Mouse (Mus musculus) ES-E14 (cell line): ENCODE measurements around the gene Lamc1. TPM values are rescaled to one million over a fixed set of nuclear protein-coding genes. Genes with fewer than 3 reads are reported as not detected.

Experiments used
- DNase-seq: peaks from one replicate; pipeline ENCODE4 v3.0.0-alpha.2; 2013; ENCODE audit warnings: low read depth, low spot score
- H3K27ac ChIP-seq: 2 replicates; pipeline ENCODE4 v1.5.1; 2012; ENCODE audit warnings: low read depth, mild to moderate bottlenecking, low read length, moderate library complexity, mixed read lengths; ENCODE audit not compliant: poor library complexity, insufficient read depth, severe bottlenecking
- H3K36me3 ChIP-seq: 2 replicates; pipeline ENCODE4 v1.6.1; 2012; ENCODE audit warnings: mild to moderate bottlenecking, low read length, moderate library complexity, mixed read lengths; ENCODE audit not compliant: control insufficient read depth, poor library complexity, insufficient read depth, severe bottlenecking
- H3K4me1 ChIP-seq, 2 experiments: fragments of 150-350 bp in 1 of 2; sonication (generic) in 1 of 2; 2 replicates each; pipeline ENCODE4 v1.6.1; 2012; ENCODE audit warnings: low read length in 2 of 2, mild to moderate bottlenecking in 1 of 2, mixed read lengths in 1 of 2; ENCODE audit not compliant: control insufficient read depth in 2 of 2, insufficient read depth in 2 of 2, poor library complexity in 1 of 2
- H3K4me3 ChIP-seq, 2 experiments: fragments of 150-350 bp in 1 of 2; sonication (generic) in 1 of 2; 2 replicates each; pipeline ENCODE4 v1.5.1; 2012; ENCODE audit warnings: low read length in 2 of 2, low read depth in 1 of 2, mild to moderate bottlenecking in 1 of 2, mixed read lengths in 1 of 2; ENCODE audit not compliant: insufficient read depth in 1 of 2, poor library complexity in 1 of 2, severe bottlenecking in 1 of 2
- H3K9ac ChIP-seq: 2 replicates; pipeline ENCODE4 v1.6.1; 2012; ENCODE audit warnings: low read depth, mild to moderate bottlenecking, low read length, mixed read lengths; ENCODE audit not compliant: poor library complexity, insufficient read depth, severe bottlenecking
- H3K9me3 ChIP-seq: fragments of 150-350 bp; sonication (generic); 2 replicates; pipeline ENCODE4 v1.6.1; 2012; ENCODE audit warnings: low read depth, mild to moderate bottlenecking, low read length; ENCODE audit not compliant: control insufficient read depth, insufficient read depth
- CHD2 ChIP-seq: IDR thresholded peaks from 2 replicates; pipeline ENCODE4 v1.6.1; 2014; ENCODE audit warnings: mild to moderate bottlenecking, low read depth, low read length, inconsistent platforms
- HCFC1 ChIP-seq: IDR thresholded peaks from 2 replicates; pipeline ENCODE4 v1.6.1; 2012; ENCODE audit warnings: low read length, inconsistent platforms, borderline replicate concordance; ENCODE audit not compliant: insufficient read depth
- MAFK ChIP-seq: IDR thresholded peaks from 2 replicates; pipeline ENCODE4 v1.6.1; 2014; ENCODE audit warnings: mild to moderate bottlenecking, low read depth, low read length, inconsistent platforms; ENCODE audit not compliant: insufficient read depth
- ZC3H11A ChIP-seq: IDR thresholded peaks from 2 replicates; pipeline ENCODE4 v1.6.1; 2012; ENCODE audit warnings: low read depth, mild to moderate bottlenecking, inconsistent platforms, low read length, borderline replicate concordance
- ZNF384 ChIP-seq: IDR thresholded peaks from 2 replicates; pipeline ENCODE4 v1.6.1; 2012; ENCODE audit warnings: low read depth, low read length, inconsistent platforms
- in situ Hi-C, 2 experiments: fragments of 600-800 bp; cut with MboI; formaldehyde crosslinking; loops; one replicate each; pipeline ENCODE4 v1.15.1; 2025; ENCODE audit warnings: low sequenced_read_pairs in 2 of 2, inconsistent platforms in 1 of 2; ENCODE audit not compliant: unreplicated experiment in 2 of 2
- total RNA-seq: library from RNA; depleted of rRNA; stranded (reverse); fragments of 300-350 nt; gene quantifications from 2 replicates; pipeline ENCODE4 v1.2.3, GENCODE M21; 2012

Gene Lamc1
- total RNA-seq, 1 experiment = 313 TPM

GRCm38 (mm10) chr1:153265579-153265978, 67.0 kb downstream of the Lamc1 start:
- in situ Hi-C loops = no loop called here
- no peak for TF ChIP-seq MAFK
- TF ChIP-seq CHD2 = no peak
- TF ChIP-seq ZNF384 = no peak
- TF ChIP-seq ZC3H11A = no peak
- no peak for TF ChIP-seq HCFC1
- no peak overlapping the region for H3K27ac ChIP-seq
- no peaks in the 10 kb centered on the region for H3K9me3 ChIP-seq
- no peak overlapping the region for H3K4me3 ChIP-seq
- H3K4me1 ChIP-seq = peaks cover 6 to 8% of the 10 kb centered on the region in 2 experiments
- H3K9ac ChIP-seq = no peak overlapping the region
- H3K36me3 ChIP-seq = peaks cover 6% of the 10 kb centered on the region
- no peak for DNase-seq

GRCm38 (mm10) chr1:153265066-153265465, 67.5 kb downstream of the Lamc1 start:
- Histone ChIP-seq H3K4me1 (peaks cover 3 to 6% of the 10 kb centered on the region in 2 experiments), H3K4me3 (no peak overlapping the region), H3K27ac (no peak overlapping the region), H3K9ac (no peak overlapping the region), H3K36me3 (peaks cover 6% of the 10 kb centered on the region), H3K9me3 (no peaks in the 10 kb centered on the region)
- in situ Hi-C loops = no loop called here
- TF ChIP-seq ZC3H11A = no peak
- no peak for TF ChIP-seq MAFK
- TF ChIP-seq ZNF384 = no peak
- no peak for TF ChIP-seq HCFC1
- TF ChIP-seq CHD2 = no peak
- no peak for DNase-seq

GRCm38 (mm10) chr1:153259752-153260300, 72.8 kb downstream of the Lamc1 start:
- in situ Hi-C loops = no loop called here
- peaks cover 11% of the 10 kb centered on the region for H3K36me3 ChIP-seq
- no peak overlapping the region for H3K27ac ChIP-seq
- TF ChIP-seq HCFC1 (no peak), MAFK (no peak), ZNF384 (no peak), CHD2 (no peak), ZC3H11A (no peak)
- H3K9ac ChIP-seq = no peak overlapping the region
- no peak overlapping the region for H3K4me3 ChIP-seq
- H3K4me1 ChIP-seq = no peaks in the 10 kb centered on the region
- DNase-seq = no peak
- H3K9me3 ChIP-seq = no peaks in the 10 kb centered on the region

DNA sequence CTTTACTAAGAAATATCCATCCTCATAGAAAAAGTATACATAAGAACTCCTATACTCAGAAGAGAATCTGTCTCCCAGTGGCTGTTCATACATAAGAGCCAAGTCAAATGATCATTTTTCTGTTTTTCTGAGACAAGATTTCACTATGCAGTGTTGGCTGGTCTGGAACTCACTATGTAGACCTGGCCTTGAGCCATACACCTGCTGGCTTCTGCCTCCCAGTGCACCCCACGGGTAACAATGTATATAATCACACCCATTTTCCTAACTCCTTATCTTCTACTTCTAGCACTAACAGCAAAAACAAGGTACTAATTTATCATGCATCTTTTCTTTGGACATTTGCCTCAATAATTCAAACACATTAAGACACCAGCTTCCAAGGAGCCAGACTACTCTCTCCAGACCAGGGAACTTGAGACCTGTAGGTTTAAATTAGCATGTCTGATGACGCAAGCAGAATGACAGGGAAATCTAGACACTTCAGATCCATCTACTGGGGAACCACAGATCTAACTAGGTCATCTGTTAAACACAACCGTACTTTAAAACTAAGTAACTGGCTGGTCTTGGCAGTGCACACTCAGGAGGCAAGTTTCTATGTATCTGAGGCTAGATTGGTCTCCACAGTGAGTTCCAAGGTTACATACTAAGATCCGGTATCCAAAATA, 79.9 kb downstream of the Lamc1 start:
- Histone ChIP-seq H3K4me1 (no peaks in the 10 kb centered on the region), H3K27ac (no peak overlapping the region), H3K9me3 (no peaks in the 10 kb centered on the region), H3K36me3 (peaks cover 26% of the 10 kb centered on the region), H3K4me3 (no peak overlapping the region), H3K9ac (no peak overlapping the region)
- in situ Hi-C loops = no loop called here
- TF ChIP-seq MAFK (no peak), CHD2 (no peak), ZNF384 (no peak), ZC3H11A (no peak)
- DNase-seq = no peak
